Mouse (Mus musculus): ENCODE measurements at regions not wholly inside any gene's neighbourhood (a gene's known extent, or its start where the extent isn't known, plus 50 kb on each side); places are given as distances from the start of the nearest gene placed in this dataset.

DNA sequence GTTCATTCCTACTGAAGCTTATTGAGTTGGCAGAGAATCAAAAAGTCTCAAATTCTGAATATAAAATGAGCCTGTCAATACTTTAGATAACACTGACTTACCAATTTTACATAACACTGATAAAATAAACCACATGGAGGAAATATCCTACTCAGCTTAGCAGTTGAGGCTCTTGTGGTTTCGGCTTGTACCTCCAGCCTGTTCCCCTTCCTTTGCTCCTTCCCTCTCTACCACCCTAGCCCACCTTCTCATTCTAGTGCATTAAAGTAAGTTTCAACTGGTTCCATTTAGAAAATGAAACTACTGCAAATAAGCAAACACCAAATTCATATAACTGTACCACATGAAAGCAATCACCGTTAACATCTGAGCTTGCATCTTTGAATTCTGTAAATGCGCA is 53.2 kb upstream of the Zfp827 start:
- no peak for ATAC-seq (replicated peaks; ENCODE audit: insufficient number of reproducible peaks, low FRiP score, low TSS enrichment, low read depth)
- no peaks in the 10 kb centered on the region for H3K9me3 ChIP-seq (replicated peaks; ENCODE audit: control insufficient read depth, low read length)
- 97% methylated on average over 3 of the region's 3 CpGs for WGBS

More for the DNA sequence above, 53.2 kb upstream of the Zfp827 start:
- Histone ChIP-seq H3K27ac (replicated peaks; ENCODE audit: low read depth, low read length) (no peak overlapping the region), H3K36me3 (replicated peaks; ENCODE audit: control insufficient read depth, insufficient read depth, low read depth, low read length) (no peaks in the 10 kb centered on the region), H3K4me1 (ENCODE audit: control insufficient read depth, insufficient read depth, low read length) (no peaks in the 10 kb centered on the region), H3K4me2 (ENCODE audit: low read depth, low read length) (no peak overlapping the region), H3K27me3 (ENCODE audit: control insufficient read depth, insufficient read depth, low read length) (no peaks in the 10 kb centered on the region), H3K4me3 (ENCODE audit: low read depth, low read length) (no peak overlapping the region), H3K9ac (replicated peaks; ENCODE audit: low read length) (no peak overlapping the region)
- DNase-seq (ENCODE audit: low spot score) = no peak

Measured in embryonic facial prominence, embryonic 11.5 days (tissue).